Mouse (Mus musculus) natural killer cell, adult 2 months (primary cell): ENCODE data around the gene Cd46.
A peak's percentile ranks its signal among the peaks of the same experiment; 100 is the strongest.

Experiments used
- DNase-seq, 2 experiments: peaks; one replicate each; pipeline ENCODE4 v3.0.0; 2022; ENCODE audit warnings: low spot score in 2 of 2

Gene Cd46

GRCm38 (mm10) chr1:195092220-195092720 is at the start of gene Cd46:
TSS of gene Cd46 (minus strand) at chr1:195092249.
- peak; percentile 49 to 52 for DNase-seq

GRCm38 (mm10) chr1:195132070-195132469 is 40.0 kb upstream of the Cd46 start:
- no peak for DNase-seq

- no peak for DNase-seq
These were observed 39.6 kb upstream of the Cd46 start for GRCm38 (mm10) chr1:195131675-195132015.

GRCm38 (mm10) chr1:195130953-195131674 is 39.1 kb upstream of the Cd46 start, which contains the start of gene Cr1l:
TSS of gene Cr1l (minus strand) at chr1:195131586.
- DNase-seq, result peak; percentile 75 to 83

GRCm38 (mm10) chr1:195130479-195130878 is 38.4 kb upstream of the Cd46 start:
- DNase-seq, result no peak

GRCm38 (mm10) chr1:195129867-195130266 is 37.8 kb upstream of the Cd46 start:
- DNase-seq, result no peak

- DNase-seq, result no peak
These were observed 22.4 kb upstream of the Cd46 start for GRCm38 (mm10) chr1:195114414-195114813.

GRCm38 (mm10) chr1:195113621-195114020 is 21.6 kb upstream of the Cd46 start:
- no peak for DNase-seq

GRCm38 (mm10) chr1:195100693-195101092 is 8.6 kb upstream of the Cd46 start:
- no peak for DNase-seq

- no peak for DNase-seq
These were observed 6.0 kb upstream of the Cd46 start for GRCm38 (mm10) chr1:195098004-195098403.

GRCm38 (mm10) chr1:195091699-195092219 is 290 bp downstream of the Cd46 start:
- no peak for DNase-seq

GRCm38 (mm10) chr1:195082142-195082541 is 9.9 kb downstream of the Cd46 start:
- no peak for DNase-seq

GRCm38 (mm10) chr1:195040437-195040836 is 51.6 kb downstream of the Cd46 start:
- DNase-seq, result peak; percentile 27 to 33

GRCm38 (mm10) chr1:195038386-195038785 is 53.7 kb downstream of the Cd46 start:
- no peak for DNase-seq

GRCm38 (mm10) chr1:195037985-195038384 is 54.1 kb downstream of the Cd46 start:
- DNase-seq, result no peak

- DNase-seq, result no peak
These were observed 54.6 kb downstream of the Cd46 start for GRCm38 (mm10) chr1:195037483-195037882.

- no peak for DNase-seq
These were observed 58.1 kb downstream of the Cd46 start for GRCm38 (mm10) chr1:195033941-195034340.

GRCm38 (mm10) chr1:195032738-195033137 is 59.3 kb downstream of the Cd46 start:
- DNase-seq, result no peak

GRCm38 (mm10) chr1:195031786-195032185 is 60.3 kb downstream of the Cd46 start:
- DNase-seq, result no peak

GRCm38 (mm10) chr1:195027507-195027906 is 64.5 kb downstream of the Cd46 start:
- DNase-seq, result no peak

- DNase-seq, result no peak
These were observed 68.2 kb downstream of the Cd46 start for GRCm38 (mm10) chr1:195023848-195024247.

GRCm38 (mm10) chr1:195021831-195022230 is 70.2 kb downstream of the Cd46 start:
- DNase-seq, result no peak

- DNase-seq, result no peak
These were observed 72.9 kb downstream of the Cd46 start for GRCm38 (mm10) chr1:195019062-195019600.
